Mouse (Mus musculus): ENCODE data around the gene Olfr1385. TPM values are rescaled to one million over a fixed set of nuclear protein-coding genes. Genes with fewer than 3 reads are reported as not detected.
"Not testable (repeated sequence)": the region's sequence is repeated elsewhere in the genome, so short reads cannot be mapped to it uniquely, and the experiment has no call there.

Olfr1385 gene
- total RNA-seq (2022): not detected

DNA sequence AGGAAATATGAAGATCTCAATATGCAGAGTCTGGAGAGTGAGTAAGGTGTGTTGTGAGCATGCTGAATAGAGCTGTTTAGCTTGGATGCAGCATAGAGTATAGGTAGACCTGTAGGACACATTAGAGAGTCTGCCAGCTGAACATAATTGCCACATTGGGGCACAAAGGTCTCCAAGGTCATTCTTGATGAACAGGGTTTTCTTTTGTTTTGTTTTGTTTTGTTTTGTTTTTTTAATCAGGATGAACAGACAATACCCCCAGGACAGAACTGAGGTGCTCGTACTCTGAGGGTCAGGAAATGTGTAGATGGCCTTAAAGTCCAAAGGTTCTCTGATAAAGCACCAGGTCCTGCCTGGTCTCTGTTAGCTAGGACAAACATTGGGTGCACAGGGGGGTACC is at the start of gene Olfr1385:
Gene Olfr1385 (plus strand): TSS at position 301 of the 400 bp plus-strand sequence.
- not testable (repeated sequence) for DNase-seq (ENCODE audit: low spot score in 2 of 2)

DNA sequence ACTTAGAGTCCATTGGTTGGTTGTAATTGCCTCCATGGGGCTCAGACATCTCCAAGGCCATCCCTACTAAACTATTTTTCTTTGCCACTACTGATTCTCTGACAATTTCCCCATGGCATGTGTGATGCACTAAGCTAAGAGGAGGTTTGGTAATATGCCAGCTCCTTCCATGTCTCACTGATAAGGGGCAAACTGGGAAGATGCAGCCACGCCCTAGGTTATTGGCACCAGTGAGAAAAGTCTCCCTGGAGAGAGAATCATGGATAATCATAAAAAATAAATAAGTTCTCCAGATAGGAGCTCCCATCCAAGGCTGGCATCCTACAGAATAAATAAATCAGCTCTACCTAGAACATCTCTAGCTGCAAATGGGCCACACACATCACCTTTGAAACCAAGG is 33.8 kb upstream of the Olfr1385 start, which contains the start of gene Olfr1387:
Gene Olfr1387 (plus strand): TSS at position 301 of the 400 bp plus-strand sequence.
- DNase-seq (ENCODE audit: low spot score in 2 of 2): no peak

DNA sequence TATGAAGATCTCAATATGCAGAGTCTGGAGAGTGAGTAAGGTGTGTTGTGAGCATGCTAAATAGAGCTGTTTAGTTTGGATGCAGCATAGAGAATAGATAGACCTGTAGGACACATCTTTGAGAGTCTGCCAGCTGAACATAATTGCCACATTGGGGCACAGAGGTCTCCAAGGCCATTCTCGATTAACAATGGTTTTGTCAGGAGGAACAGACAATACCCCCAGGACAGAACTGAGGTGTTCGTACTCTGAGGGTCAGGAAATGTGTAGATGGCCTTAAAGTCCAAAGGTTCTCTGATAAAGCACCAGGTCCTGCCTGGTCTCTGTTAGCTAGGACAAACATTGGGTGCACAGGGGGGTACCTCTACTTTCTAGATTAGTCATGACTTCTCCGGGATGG is 24.1 kb upstream of the Olfr1385 start, which contains the start of gene Olfr1386:
Gene Olfr1386 (plus strand): TSS at position 301 of the 400 bp plus-strand sequence.
- DNase-seq (ENCODE audit: low spot score in 2 of 2): not testable (repeated sequence)

DNA sequence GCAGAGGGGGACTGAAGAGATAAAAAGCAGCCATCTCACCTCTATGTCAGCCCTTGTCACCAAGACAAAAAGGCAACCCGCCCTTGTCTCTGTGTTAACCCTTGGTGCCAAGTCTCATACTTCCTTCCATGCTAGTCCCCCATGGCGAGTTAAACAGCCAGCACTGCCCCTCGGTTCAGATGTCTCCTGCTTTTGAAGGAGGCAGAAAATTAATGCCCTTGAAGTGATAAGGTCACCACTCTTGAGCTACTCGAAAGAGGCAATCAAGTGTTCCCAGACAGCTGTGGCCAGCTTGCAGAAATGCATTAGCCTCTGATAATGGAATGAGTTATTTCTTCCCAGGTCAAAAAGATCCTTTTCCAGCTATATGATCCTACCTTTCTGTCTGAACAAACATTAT is 2.9 kb upstream of the Olfr1385 start:
- no peak for DNase-seq (ENCODE audit: low spot score in 2 of 2)

DNA sequence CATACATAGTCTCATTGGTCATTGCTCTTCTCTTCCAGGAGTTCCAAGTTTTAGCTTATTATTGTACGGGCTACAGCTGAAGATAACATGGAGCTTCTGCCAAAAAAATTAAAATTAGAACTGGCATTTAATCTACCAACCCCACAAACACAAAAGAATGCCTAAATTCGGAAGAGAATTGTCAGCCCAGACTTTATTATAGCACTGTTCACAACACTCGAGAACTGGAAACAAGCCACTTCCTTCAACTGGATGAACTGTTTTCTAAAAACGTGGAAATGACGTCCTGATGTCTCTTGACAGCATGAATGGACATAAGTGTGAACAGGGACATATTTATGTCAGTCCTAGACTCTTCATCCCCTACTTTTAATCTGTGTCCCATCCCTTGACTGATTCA is 29.2 kb downstream of the Olfr1385 start:
- no peak for DNase-seq (ENCODE audit: low spot score in 2 of 2)

DNA sequence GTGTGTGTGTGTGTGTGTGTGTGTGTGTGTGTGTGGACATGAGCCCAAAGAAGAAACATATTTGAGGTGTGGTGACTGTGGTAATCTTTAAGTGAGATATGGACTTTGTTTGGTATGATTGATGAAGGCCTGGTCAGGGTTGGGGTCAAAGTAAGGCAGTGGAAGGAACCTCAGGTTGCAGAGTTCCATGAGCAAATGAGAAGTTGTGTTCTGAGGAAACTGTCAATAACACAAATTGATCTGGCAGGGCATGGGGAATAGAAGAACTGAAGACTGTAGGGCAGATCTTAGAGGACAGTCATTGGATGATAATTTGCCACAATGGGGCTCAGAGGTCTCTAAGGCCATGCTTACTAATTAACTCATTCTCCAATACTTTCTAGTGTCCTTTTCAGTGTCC is 30.5 kb downstream of the Olfr1385 start, which contains the start of gene Olfr1383:
Gene Olfr1383 (plus strand): TSS at position 301 of the 400 bp plus-strand sequence.
- no peak for DNase-seq (ENCODE audit: low spot score in 2 of 2)

DNA sequence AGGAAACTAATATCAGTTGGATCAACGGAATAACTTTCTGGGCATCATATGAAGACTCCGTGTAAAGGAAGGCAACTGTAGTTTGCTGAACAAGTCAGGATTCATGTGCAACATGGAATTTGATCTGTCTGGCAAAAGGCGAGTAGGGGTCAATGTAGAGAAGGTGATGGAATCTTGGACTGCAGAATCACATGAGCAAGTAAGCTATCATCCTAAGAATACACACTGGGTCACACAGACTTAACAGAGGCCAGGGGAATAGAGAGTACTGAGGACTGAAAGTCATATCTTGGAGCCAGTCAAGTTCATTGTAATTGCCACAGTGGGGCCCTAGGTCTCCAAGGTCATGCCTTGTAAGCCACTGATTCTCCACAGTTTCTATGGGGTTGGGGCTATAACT is 39.1 kb downstream of the Olfr1385 start, which contains the start of gene Olfr1382:
Gene Olfr1382 (plus strand): TSS at position 301 of the 400 bp plus-strand sequence.
- no peak for DNase-seq (ENCODE audit: low spot score in 2 of 2)

DNA sequence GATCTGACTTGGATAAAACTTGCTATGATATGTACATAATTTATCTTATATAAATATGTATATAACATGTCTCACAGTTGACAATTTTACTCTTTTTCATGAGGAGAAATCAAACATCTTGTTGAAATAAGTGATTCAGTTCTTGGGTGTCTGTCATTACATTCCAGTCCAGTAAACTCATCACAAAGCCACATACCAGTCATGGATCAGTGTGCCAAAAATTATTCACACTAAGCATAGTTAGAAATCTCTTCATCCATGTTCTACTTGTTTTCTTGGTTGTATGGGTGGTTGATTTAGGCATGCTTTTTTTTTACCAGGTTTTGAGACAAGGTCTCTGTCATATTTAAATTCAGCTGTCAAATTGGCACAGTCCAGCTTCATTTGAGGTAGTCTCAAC is 43.9 kb downstream of the Olfr1385 start:
- DNase-seq (ENCODE audit: low spot score in 2 of 2): no peak

DNA sequence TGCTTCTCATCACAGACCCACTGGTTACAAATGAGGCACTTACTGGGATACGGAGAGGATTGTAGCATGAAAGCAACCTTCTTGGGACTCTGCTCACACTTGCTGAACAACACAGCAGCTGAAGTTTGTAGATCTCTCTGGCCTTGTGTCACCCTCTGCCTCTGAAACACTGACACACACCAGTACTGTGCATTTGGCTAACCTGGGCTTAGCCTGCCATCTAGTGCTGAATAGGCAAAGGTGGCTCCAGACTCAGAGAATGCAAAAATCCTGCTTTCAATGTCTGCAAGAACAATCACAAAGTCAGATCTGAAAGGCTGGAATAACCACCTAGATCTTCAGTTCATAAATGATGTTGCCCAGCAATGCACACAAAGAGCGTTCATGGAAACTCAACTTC is 47.8 kb downstream of the Olfr1385 start:
- DNase-seq (ENCODE audit: low spot score in 2 of 2): not testable (repeated sequence)

DNA sequence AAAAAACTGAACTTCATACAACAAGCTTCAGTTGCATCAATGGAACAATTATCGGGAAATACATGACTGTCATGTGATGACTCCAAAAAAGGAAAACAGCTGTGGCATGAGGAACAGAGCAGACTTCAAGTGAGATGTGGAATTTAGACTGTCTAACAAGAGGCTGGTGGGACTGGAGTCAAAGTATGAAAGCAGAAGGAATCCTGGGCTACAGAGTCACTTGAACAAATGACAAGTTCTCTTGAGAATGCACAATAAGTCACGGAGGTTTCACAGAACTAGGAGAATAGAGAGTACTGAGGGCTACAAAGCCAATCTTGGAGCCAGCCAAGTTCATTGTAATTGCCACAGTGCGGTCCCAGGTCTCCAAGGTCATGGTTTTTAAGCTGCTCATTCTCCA is 54.3 kb downstream of the Olfr1385 start, which contains the start of gene Olfr1381:
Gene Olfr1381 (plus strand): TSS at position 301 of the 400 bp plus-strand sequence.
- not testable (repeated sequence) for DNase-seq (ENCODE audit: low spot score in 2 of 2)

Other genes starting within 250 kb of the Olfr1385 start
- 10 to 100 TPM; 39.4 to 56.8 (median 48.4) TPM for gene Mgat1, start 244.9 kb upstream of the Olfr1385 start, total RNA-seq (2022)
- not detected for gene Olfr1393, start 210.8 kb upstream of the Olfr1385 start, total RNA-seq (2022)
- gene Olfr1392, start 203.8 kb upstream of the Olfr1385 start, total RNA-seq (2022): not detected
- gene Olfr10, start 184.3 kb upstream of the Olfr1385 start, total RNA-seq (2022): not detected
- not detected for gene Olfr1391, start 166.3 kb upstream of the Olfr1385 start, total RNA-seq (2022)
- not detected for gene Olfr1390, start 153.9 kb upstream of the Olfr1385 start, total RNA-seq (2022)
- gene Olfr1389, start 66.0 kb upstream of the Olfr1385 start, total RNA-seq (2022): not detected
- gene Olfr1388, start 52.4 kb upstream of the Olfr1385 start, total RNA-seq (2022): under 1 TPM in 3 of 4 experiments, not detected in 1; 0.08 to 0.17 (median 0.10) TPM
- gene Olfr1387, start 33.7 kb upstream of the Olfr1385 start, total RNA-seq (2022): not detected
- gene Olfr1386, start 24.0 kb upstream of the Olfr1385 start, total RNA-seq (2022): not detected
- gene Olfr1384, start 17.7 kb downstream of the Olfr1385 start, total RNA-seq (2022): not detected
- under 1 TPM in 1 of 4 experiments, not detected in 3; 0.47 TPM for gene Olfr1383, start 30.6 kb downstream of the Olfr1385 start, total RNA-seq (2022)
- gene Olfr1382, start 39.2 kb downstream of the Olfr1385 start, total RNA-seq (2022): under 1 TPM in 1 of 4 experiments, not detected in 3; 0.07 TPM
- gene Olfr1381, start 54.4 kb downstream of the Olfr1385 start, total RNA-seq (2022): not detected
- not detected for gene Olfr1380, start 67.8 kb downstream of the Olfr1385 start, total RNA-seq (2022)
- gene Flt4, start 120.2 kb downstream of the Olfr1385 start, total RNA-seq (2022): 1 to 10 TPM; 2.1 to 2.4 (median 2.3) TPM
- not detected for gene Scgb3a1, start 174.5 kb downstream of the Olfr1385 start, total RNA-seq (2022)
- gene Cnot6, start 223.7 kb downstream of the Olfr1385 start, total RNA-seq (2022): 10 to 100 TPM in 2 of 4 experiments, 1 to 10 TPM in 2; 7.9 to 14.0 (median 9.8) TPM